Mouse (Mus musculus) embryo, embryonic 11.5 days (tissue): ENCODE results near the gene Rps16.
A peak's percentile ranks its signal among the peaks of the same experiment; 100 is the strongest.

ENCODE experiments used
- DNase-seq: peaks from one replicate; pipeline ENCODE4 v3.0.0-alpha.2; 2012; ENCODE audit warnings: low read depth, low spot score

The Rps16 gene

DNA sequence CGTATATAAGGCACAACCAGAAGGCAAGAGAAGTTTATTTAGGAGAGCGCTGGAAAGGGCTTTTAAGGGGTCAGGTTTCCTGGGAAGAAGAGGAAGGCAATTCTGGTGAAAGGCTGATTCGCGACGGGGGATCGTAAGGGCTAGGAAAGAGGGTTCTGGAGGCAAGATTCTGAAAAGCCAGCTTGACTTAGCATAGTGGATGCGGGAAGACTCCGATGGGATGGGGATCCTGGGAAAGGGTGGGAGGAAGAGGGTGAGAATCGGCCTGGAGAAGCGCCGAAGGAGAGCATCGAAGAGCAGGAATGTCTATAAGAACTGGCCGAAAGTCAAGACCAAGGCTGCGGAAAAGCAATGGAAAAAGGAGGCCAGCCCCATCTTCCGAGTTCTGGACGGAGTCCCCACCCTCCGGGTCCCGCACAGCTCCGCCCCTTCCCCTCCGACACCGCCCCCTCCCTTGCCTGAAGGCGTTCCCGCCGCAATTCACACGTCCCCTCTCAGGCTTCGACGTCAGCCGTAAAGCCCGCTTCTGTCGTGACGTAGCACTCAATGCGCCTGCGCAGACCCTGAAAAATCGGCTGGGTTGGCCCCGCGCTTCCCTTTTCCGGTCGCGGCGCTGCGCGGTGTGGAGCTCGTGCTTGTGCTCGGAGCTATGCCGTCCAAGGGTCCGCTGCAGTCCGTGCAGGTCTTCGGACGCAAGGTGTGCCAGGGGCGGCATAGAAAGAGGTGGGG lies at the start of gene Rps16:
TSS of gene Rps16 (plus strand) at position 498 of the 729 bp plus-strand sequence.
- peak; percentile 96 for DNase-seq

DNA sequence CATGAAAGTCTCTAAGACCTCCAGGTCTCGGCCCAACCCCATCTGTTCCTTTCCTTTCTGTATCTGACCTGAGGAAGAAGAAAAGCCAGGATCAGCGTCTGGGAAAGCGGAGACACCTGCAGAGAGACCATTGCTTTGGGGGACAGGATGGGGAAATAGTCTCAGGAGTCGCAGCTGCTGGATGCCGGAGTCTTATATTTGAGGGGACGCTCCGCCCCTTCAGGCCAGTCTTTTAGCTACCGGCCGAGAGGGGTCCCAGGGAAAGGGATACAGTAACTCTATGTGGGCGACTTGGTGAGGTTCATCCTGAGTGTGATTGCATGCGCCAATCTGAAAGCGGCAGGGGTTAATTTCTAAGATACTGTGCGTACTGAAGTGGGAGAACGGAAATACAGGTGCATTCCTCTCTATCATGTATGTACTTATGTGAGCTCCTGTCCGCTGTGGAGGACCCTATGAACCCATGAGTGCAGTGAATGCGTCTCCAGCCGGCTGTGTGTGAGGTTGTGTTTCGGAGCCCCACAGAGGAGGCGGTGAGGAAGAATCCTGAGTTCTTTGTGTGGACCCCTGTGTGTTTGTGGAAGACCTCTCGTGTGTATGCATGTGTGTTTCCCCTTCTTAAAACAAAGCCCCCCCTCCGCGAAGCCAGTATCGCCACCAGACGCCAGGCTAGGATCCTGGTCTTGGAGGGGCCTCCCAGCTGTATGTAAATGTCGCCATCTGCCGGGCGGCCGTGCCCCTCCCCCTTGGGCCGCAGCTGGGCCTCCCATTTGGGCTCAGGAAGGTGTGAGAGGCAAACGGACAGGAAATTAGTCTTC lies 48.6 kb upstream of the Rps16 start, which contains the start of gene Dll3:
TSS of gene Dll3 (minus strand) at position 623 of the 818 bp plus-strand sequence.
- no peak for DNase-seq

DNA sequence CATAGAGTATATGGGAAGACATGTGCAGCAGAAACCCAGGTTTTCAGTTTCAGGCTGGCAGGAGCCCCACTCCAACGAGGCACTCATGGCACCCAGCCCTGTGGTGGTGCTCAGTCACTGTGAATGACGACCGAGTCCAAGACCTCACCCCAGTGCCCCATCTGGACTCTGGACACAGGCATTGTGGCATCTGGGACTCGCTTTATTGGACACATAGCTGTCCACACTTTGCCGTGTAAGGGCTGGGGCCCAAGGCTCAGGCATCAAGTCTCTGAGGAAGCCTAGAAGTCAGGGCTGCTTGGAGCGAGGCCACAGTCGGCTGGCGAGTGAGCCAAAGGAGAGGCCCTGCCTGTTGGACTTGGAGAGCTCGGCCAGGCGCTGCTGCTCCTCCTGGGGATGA lies 44.8 kb upstream of the Rps16 start:
- DNase-seq: no peak

DNA sequence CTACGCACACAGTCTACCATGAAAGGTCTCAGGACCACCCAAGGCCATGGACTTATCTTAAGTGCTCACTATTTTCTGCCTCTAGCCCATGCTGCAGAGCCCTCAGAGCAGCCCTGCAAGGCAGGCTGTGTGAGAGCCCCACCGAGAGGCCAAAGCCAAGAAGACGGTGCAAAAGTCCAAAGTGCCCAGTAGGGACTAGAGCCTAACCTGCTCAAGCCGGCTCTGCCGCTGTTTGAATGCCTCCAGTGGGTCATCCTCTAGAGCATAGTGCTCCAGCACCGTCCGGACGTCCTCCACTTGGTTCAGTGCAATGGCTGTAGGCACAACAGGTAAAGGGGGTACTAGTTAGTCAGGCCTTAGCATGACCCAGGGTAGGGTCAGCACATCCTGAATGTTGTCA lies 44.2 kb upstream of the Rps16 start:
- no peak for DNase-seq

DNA sequence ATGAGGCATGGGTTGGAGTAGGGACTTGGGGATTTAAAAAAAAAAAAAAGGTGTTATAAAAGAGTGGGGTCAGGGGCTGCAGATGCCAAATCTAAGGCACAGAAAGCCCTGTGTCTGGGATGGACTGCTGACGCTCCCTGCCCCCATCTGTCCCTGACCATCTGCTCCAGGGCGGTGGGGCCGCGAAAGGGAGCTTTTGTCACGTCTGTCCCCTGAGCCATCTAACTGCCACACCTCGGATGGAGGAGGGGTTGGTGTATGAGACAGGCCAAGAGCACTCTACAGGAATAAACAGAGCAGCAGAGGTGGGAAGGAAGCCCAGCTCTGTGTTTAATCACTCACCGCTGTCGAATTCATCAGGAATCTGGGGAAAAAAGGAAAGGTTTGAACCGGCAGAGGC lies 40.7 kb upstream of the Rps16 start:
- DNase-seq: no peak

DNA sequence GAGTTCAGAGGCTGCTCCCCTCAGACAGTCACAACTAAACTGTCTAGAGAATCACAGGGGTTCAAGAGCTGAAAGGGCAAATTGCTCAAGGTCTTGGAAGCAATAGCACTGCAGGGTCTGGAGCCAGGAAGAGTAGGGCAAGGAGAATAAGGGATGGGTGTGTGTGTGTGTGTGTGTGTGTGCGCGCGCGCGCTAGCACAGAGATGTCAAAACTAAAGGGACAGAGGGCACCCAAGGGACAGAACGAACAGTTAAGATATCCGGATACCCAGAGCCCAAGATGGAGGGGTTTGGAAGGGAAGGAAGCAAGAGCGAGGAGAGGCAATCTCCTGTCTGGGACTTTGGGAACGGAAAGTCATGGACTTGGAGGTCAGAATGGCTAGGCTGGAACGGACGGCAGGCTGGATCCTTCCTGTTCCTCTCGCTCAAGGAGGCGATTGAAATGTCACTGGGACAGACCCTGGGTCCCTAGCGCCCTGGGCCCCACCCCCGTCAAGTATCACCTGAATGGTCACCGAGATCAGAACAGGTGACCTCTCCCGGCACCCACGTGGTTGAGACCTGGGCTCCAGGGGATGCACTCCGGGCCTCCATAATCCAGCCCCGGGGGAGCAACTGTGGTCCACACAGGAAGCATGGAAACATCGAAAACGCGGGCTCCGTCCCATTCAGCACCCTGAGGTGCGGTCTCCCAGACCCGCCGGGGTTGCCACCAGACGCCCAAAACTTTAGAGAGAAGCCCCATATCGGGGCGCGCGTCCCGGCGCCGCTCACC lies 39.1 kb upstream of the Rps16 start:
- DNase-seq: no peak

DNA sequence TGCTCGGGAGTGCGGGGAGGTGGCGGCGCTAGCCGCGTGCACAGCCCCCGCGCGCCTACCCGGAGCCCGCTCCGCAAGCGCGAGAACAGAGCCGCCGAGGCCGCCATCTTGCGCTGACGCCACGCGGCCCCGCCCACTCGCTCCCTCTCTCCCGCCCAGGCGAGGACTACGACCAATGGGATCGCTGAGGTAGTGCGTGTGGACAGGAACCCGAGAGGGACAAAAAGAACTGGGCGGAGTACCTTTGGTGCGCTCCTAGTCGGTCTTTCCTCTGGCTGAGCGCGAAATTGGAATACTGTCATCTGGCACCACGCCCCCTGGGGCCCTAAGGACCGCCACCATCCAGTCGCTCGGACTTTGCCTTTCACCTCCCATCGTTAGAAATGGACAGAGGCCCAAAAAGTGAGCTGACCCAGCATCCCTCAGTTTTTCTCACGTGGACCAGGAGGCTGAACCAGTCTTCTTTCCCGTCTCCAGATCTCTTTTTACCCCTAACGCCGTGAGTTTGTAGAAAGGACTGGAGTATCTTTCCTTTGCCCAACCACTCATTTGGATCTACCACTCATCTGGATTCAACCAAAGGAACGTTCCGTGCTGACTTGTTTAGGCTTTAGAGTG lies 38.4 kb upstream of the Rps16 start, which contains the start of gene Timm50:
TSS of gene Timm50 (minus strand) at position 147 of the 618 bp plus-strand sequence.
- DNase-seq: peak; percentile 94

DNA sequence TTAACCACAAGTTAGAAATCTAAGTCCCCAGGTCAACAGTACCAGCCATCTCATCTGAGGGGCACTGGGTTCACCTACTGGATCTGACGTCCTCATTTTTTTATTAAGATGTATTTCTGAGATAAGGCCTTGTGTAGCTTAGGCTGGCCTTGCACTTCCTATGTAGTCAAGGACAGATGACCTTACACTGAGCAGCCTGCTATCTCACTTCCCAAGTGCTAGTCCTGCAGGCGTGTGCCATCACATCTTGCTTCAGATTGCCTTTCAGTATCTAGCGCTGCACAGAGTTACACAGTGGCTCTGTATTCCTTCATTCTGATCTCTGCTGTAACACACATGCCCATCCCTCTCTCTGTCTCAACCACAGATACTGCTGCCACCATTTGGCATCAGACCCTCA lies 32.4 kb upstream of the Rps16 start:
- DNase-seq: no peak

DNA sequence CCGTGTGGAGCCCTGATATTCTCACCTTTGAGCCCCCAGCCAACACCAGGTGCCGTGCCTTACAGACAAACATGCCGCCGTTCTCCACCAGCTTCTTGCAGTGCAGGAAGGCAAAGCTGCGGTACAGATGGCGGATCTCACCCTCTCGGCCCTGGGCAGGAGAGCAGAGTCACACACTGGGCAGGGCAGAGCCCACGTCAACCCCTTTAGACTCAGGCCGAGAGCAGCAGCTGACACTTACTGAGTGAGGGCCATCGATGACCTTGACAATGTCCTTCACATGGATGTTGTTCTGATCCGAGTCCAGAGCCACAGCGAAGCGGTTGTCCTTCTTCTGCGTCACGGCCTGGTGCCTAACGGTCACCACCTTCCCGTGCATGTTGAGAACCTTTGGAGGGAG lies 31.7 kb upstream of the Rps16 start:
- DNase-seq: no peak

DNA sequence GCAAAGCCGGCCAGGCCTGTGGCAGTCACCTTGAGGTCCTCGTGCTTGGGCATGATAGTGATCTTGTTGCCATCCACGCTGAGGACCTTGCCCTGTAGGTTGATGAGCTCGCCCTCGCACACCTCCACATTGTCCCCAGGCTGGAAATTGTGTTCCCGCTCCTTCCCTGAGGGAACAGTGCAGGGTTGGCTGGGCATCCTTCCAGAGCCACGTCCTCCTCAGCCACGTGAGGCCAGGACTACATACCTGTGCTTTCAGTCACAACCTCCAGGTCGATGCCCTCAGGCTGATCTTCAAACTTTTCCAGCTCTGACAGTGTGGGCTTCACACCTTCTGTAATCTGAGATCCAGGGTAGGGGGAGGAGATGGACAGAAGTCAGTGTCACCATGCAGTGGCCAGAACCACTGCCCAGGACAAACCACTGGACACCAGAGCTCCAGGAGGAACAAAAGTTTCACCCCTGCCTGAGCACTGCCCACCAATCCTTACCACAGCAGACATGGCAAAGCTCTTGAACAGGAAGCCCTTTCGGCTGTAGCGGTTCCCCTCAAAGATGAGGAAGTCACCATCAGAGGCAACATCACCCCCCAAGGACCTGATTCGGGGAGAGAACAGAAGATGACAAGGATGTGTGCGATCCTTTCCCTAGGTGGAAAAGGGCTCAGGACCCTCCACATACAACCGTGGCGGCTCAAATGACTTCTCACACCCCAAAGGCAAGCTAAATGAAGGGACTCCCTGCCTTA lies 28.3 kb upstream of the Rps16 start:
- no peak for DNase-seq

DNA sequence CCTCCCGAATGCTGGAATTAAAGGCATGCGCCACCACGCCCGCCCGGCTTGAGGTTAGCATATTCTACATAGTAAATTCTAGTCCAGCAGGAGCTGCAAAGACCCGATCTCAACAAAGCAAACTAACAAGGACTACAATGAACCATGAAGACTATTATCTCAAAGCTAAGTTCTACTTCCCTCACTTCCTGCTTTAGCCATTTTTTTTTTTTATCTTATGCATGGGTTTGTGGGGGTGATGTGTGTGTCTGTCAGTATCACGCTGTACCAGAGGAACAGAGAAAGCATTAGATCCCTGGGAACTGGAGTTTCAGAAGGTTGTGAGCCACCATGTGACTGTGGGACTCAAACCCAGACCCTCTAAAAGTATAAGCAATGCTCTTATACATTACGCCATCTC lies 25.2 kb upstream of the Rps16 start:
- DNase-seq: no peak

DNA sequence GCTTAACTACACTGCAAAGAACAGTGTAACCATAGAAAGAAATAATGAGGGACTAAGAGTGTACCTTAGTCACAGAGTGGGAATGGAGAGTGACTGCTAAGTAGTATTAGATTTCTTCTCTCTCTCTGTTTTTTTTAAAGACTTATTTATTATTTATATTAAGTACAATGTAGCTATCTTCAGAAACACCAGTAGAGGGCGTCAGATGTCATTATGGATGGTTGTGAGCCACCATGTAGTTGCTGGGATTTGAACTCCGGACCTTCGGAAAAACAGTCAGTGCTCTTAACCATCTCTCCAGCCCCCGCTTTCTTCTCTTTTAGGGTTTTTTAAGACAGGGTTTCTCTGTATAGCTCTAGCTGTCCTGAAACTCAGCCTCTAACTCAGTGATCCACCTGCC lies 24.0 kb upstream of the Rps16 start:
- no peak for DNase-seq

DNA sequence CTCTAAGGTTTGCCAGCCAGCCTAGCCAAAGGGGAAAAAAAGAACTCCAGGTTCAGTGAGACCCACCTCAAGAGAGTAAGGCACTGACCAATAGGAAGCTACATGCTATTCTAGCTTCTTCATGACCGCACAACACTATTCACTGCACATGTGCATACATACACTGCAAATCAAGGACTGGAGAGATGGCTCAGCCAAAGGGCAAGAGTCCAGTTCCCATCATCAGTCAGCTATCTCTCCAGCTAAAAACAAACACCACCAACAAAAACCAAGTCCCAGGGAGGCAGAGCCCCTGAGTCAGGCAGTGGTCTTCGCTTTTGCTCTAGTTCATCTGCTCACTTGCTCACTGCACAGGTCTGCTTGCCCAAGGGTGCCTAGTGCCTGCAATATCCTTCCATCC lies 22.2 kb upstream of the Rps16 start:
- DNase-seq: no peak

DNA sequence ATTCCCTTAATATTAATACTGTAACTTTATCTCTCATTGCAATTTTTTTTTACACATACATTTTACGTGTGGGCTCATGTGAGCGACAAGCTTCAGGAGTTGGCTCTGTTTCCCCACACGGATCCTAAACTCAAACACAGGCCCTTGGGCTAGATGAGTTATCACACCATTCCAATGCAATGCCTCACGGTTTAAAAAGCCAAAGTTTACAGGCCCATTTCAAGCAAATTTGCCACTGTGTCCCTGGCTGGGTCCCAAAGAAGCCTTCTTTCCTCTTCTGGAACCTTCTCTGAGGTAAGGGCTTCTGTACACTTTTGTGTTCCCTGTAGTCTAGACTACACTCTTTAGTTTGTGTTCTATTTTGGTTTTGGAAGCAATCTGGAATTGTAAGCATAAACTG lies 15.9 kb upstream of the Rps16 start:
- DNase-seq: no peak

DNA sequence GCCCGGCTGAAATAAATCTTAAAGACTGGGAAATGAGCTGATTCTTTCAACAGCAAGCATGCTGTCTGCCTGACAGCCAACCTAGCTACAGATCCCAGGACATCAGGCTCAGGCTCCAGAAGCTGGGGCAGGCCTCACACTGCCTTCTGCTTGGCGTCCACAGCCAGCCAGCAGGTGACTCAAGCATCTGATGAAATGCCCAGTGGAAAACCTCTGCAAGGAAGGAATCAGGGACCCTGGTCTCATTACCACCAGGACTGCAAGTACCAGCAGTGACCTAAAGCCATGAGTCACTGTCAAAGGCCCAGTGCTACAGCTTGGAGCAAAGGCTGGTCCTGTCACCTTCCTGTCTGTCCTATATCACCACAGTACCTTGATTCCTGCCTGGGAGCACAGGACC lies 15.0 kb upstream of the Rps16 start:
- DNase-seq: no peak

DNA sequence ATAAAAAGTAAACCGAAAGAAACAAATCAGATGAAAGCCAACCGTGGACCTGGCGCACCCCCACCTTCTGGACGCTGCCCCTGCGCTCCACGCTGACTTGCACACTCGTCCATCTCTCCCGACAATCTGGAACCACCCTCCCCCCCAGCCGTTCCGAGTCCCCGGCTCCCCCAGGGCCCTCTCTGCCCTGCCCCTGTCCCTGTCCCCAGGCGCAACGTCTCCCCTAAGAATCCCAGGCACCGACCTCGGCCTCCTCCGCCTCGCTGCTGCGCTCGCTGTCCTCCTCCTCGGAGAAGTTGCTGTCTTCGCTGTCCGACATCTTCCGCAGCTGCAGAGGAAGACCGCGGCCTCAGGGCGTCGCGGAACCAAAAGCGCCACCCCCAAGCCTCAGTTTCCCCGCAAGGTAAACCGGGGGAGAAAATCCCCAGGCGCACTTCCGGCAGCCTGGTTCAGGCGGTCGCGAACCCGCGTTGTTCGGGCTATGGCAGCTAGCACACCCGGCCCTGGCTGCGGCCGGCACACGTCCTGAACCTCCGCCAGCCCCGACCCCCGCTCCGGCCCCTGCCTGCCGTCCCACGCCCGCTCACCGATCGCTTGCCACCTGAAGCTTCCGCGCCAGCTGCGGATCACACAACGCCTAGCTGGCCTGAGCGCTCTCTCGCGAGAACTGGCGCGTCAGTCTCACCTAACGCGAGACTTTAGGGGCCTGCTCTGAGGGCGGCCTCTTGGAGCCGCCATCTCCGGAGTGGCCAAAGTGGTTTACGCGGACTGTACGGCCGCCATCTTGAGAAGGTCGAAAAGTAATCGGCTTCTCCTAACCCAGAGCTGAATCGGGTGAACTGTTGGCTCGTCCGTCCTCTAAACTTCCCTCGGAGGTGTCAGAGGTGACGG lies 12.1 kb upstream of the Rps16 start, which contains the start of gene Supt5:
TSS of gene Supt5 (minus strand) at position 639 of the 891 bp plus-strand sequence.
- peak; percentile 99 for DNase-seq

DNA sequence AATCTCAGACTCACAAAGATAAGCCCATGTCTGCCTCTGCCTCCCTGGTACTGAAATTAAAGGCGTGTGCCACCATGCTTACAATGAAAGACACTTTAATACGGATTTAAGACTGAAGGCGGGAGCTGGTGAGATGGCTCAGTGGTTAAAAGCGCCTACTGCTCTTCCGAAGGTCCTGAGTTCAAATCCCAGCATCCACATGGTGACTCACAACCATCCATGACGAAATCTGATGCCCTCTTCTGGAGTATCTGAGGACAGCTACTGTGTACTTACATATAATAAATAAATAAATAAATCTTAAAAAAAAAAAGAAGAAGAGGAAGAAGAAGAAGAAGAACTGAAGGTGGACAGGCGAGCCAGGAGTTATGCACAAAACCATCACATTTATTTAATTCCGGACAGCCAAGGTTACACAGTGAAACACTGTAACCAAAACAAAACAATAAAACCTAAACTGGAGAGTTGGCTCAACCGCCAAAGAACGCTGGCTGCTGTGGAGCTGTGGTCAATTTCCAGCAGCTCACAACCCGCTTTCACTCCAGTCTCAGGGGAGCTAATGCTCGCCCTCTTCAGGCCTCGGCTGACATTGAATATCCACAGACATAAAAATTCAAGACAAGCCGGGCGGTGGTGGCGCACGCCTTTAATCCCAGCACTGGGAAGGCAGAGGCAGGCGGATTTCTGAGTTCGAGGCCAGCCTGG lies 11.1 kb upstream of the Rps16 start:
- DNase-seq: no peak

DNA sequence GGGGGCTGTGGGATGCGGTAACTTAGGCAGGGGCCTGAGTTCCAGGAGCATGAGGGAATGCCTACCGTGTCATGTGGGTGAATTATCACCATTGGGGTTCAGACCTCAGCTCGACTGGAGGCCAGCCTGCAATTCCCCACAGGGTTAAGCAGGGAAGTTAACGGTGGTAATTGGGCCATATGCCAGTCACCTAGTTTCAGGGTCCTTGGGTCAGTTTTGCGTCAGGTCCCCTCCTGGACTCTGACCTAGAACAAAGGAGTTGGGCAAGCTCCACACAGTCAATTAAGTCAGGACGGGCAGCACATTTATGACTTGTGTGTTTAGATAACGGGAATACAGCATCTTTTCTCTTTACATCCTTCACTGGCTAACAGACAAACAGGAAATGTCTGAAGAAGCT lies 9.1 kb upstream of the Rps16 start:
- no peak for DNase-seq

DNA sequence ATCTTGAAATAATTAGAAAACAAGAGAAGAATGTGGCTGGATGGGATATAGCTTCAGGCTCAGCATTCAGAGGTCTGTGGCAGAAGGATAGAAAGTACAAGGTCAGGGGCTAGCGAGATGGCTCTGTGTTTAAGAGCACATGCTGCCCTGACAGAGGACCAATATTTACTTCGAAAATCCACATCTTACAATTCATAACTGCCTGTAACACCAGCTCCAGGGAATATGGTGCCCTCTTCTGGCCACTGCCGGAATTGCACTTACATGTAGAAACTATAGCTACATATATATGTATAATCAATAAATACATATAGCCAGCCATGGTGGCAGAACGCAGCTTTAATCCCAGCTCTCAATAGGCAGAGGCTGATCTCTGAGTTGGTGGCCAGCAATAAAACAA lies 5.8 kb upstream of the Rps16 start:
- DNase-seq: peak; percentile 70
